Mouse (Mus musculus): ENCODE measurements around the gene Cyp2j9.

DNA sequence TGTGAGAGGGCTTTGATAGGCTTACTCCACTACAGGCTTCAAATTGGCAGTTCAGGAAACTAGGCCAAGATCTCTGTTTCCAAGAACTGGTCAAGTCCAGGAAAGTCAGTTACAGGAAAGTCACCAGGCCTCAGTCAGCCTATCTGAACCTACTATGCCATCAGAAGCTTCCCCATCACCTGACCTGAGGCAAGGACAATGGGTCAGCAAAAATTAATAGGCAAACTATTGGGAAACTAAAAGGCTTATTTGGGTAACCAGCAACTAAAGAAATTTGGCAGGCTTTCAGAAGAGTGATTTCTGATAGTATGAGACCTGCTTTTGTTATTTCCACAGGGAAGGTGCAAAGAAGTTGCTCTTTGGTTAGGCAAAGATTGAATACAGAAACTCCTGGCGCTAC lies 31.1 kb upstream of the Cyp2j9 start:
- no peak for TF ChIP-seq EP300 (IDR thresholded peaks at IDR 0.05; ENCODE audit: low read depth)
- no peak for TF ChIP-seq CTCF (IDR thresholded peaks at IDR 0.05; ENCODE audit: low read depth)
